Mouse (Mus musculus): ENCODE results near the gene Sgo2a. TPM values are rescaled to one million over a fixed set of nuclear protein-coding genes. Genes with fewer than 3 reads are reported as not detected.
"Not testable (repeated sequence)": the region's sequence is repeated elsewhere in the genome, so short reads cannot be mapped to it uniquely, and the experiment has no call there.

Gene Sgo2a
- total RNA-seq, 4 experiments from 2014 or later = 0.22 to 0.48 (median 0.30) TPM

- peak; percentile 77 to 81 for DNase-seq (ENCODE audit: low spot score in 2 of 2)
Observed at GRCm38 (mm10) chr1:58030156-58030871, 34.5 kb downstream of the Sgo2a start.

GRCm38 (mm10) chr1:58031160-58031769, 35.5 kb downstream of the Sgo2a start:
- peak; percentile 43 to 54 for DNase-seq (ENCODE audit: low spot score in 2 of 2)

GRCm38 (mm10) chr1:58037306-58037705, 41.5 kb downstream of the Sgo2a start:
- DNase-seq (ENCODE audit: low spot score in 2 of 2) = not testable (repeated sequence)

GRCm38 (mm10) chr1:58045076-58045475, 49.3 kb downstream of the Sgo2a start:
- DNase-seq (ENCODE audit: low spot score in 2 of 2) = no peak

GRCm38 (mm10) chr1:58045546-58045945, 49.8 kb downstream of the Sgo2a start:
- DNase-seq (ENCODE audit: low spot score in 2 of 2) = no peak

GRCm38 (mm10) chr1:58046721-58047290, 51.0 kb downstream of the Sgo2a start:
- no peak for DNase-seq (ENCODE audit: low spot score in 2 of 2)

GRCm38 (mm10) chr1:58049126-58049525, 53.4 kb downstream of the Sgo2a start:
- DNase-seq (ENCODE audit: low spot score in 2 of 2) = no peak

- DNase-seq (ENCODE audit: low spot score in 2 of 2) = no peak
Observed at GRCm38 (mm10) chr1:58055598-58055997, 59.8 kb downstream of the Sgo2a start.

GRCm38 (mm10) chr1:58056074-58056807, 60.5 kb downstream of the Sgo2a start:
- DNase-seq (ENCODE audit: low spot score in 2 of 2) = no peak

GRCm38 (mm10) chr1:58056939-58057338, 61.2 kb downstream of the Sgo2a start:
- DNase-seq (ENCODE audit: low spot score in 2 of 2) = no peak

- no peak for DNase-seq (ENCODE audit: low spot score in 2 of 2)
Observed at GRCm38 (mm10) chr1:58058846-58059245, 63.1 kb downstream of the Sgo2a start.

GRCm38 (mm10) chr1:58062131-58062530, 66.4 kb downstream of the Sgo2a start:
- no peak for DNase-seq (ENCODE audit: low spot score in 2 of 2)

- no peak for DNase-seq (ENCODE audit: low spot score in 2 of 2)
Observed at GRCm38 (mm10) chr1:58065151-58065550, 69.4 kb downstream of the Sgo2a start.

- no peak for DNase-seq (ENCODE audit: low spot score in 2 of 2)
Observed at GRCm38 (mm10) chr1:58065606-58066005, 69.8 kb downstream of the Sgo2a start.

GRCm38 (mm10) chr1:58069181-58069580, 73.4 kb downstream of the Sgo2a start:
- DNase-seq (ENCODE audit: low spot score in 2 of 2) = no peak

GRCm38 (mm10) chr1:58070091-58070490, 74.3 kb downstream of the Sgo2a start:
- no peak for DNase-seq (ENCODE audit: low spot score in 2 of 2)

- no peak for DNase-seq (ENCODE audit: low spot score in 2 of 2)
Observed at GRCm38 (mm10) chr1:58071006-58071405, 75.2 kb downstream of the Sgo2a start.

- no peak for DNase-seq (ENCODE audit: low spot score in 2 of 2)
Observed at GRCm38 (mm10) chr1:58071509-58071908, 75.7 kb downstream of the Sgo2a start.

GRCm38 (mm10) chr1:58072416-58072815, 76.6 kb downstream of the Sgo2a start:
- DNase-seq (ENCODE audit: low spot score in 2 of 2) = no peak

- no peak for DNase-seq (ENCODE audit: low spot score in 2 of 2)
Observed at GRCm38 (mm10) chr1:58072991-58073730, 77.4 kb downstream of the Sgo2a start.

GRCm38 (mm10) chr1:58074266-58074665, 78.5 kb downstream of the Sgo2a start:
- no peak for DNase-seq (ENCODE audit: low spot score in 2 of 2)
